Mouse (Mus musculus) heart, embryonic 16.5 days (tissue): ENCODE measurements around the gene Msi2. TPM values are rescaled to one million over a fixed set of nuclear protein-coding genes. Genes with fewer than 3 reads are reported as not detected.

ENCODE experiments used
- ATAC-seq: fragments of 200-750 bp; cut with Nextera tagmentation; replicated peaks from 2 replicates; pipeline ENCODE4 v1.8.0; 2017; ENCODE audit warnings: moderate number of reproducible peaks; ENCODE audit not compliant: insufficient read depth, low FRiP score; ENCODE audit errors: extremely low read depth
- H3K27ac ChIP-seq: fragments of 300-500 bp; sonication (generic); 2 replicates; pipeline ENCODE4 v1.5.1; 2014; ENCODE audit warnings: mild to moderate bottlenecking, low read length, control low read depth, moderate library complexity
- H3K27me3 ChIP-seq: fragments of 300-500 bp; sonication (generic); 2 replicates; pipeline ENCODE4 v1.6.1; 2014; ENCODE audit warnings: low read length, mixed read lengths; ENCODE audit not compliant: control insufficient read depth, insufficient read depth
- H3K36me3 ChIP-seq: fragments of 300-500 bp; sonication (generic); 2 replicates; pipeline ENCODE4 v1.6.1; 2014; ENCODE audit not compliant: control insufficient read depth, insufficient read depth
- H3K4me1 ChIP-seq: fragments of 300-500 bp; sonication (generic); 2 replicates; pipeline ENCODE4 v1.6.1; 2014; ENCODE audit warnings: low read length, mixed read lengths; ENCODE audit not compliant: control insufficient read depth, insufficient read depth
- H3K4me2 ChIP-seq: fragments of 300-500 bp; sonication (generic); 2 replicates; pipeline ENCODE4 v1.6.1; 2014; ENCODE audit warnings: low read depth, mild to moderate bottlenecking, control low read depth, low read length
- H3K4me3 ChIP-seq: fragments of 300-500 bp; sonication (generic); 2 replicates; pipeline ENCODE4 v1.5.1; 2014; ENCODE audit warnings: mild to moderate bottlenecking, control low read depth, low read length
- H3K9ac ChIP-seq: fragments of 300-500 bp; sonication (generic); 2 replicates; pipeline ENCODE4 v1.6.1; 2014; ENCODE audit warnings: low read length, control low read depth
- H3K9me3 ChIP-seq: fragments of 300-500 bp; sonication (generic); replicated peaks from 2 replicates; pipeline ENCODE4 v1.6.1; 2016; ENCODE audit warnings: low read length; ENCODE audit not compliant: control insufficient read depth
- WGBS: fragments of 180-500 bp; shearing (Covaris S2); extraction: QIAGEN DNeasy Blood & Tissue Kit; methylation state at CpG from one replicate; pipeline ENCODE4 v1.1.7; 2014; 5-methylcytosine and 5-hydroxymethylcytosine counted together
- polyA plus RNA-seq: library from polyadenylated mRNA; unstranded; fragments of >200 nt; fragmentation: Nextera tagmentation; extraction: Ambion mirVana; gene quantifications from 2 replicates; pipeline ENCODE4 v1.2.1, GENCODE M21; 2015

Msi2 gene
- polyA plus RNA-seq, 1 experiment from 2014 or later = 20.6 TPM

- Histone ChIP-seq H3K4me1 (peaks cover 37% of the 10 kb centered on the region), H3K4me2 (no peak overlapping the region), H3K27me3 (no peaks in the 10 kb centered on the region), H3K27ac (peak overlapping the region; percentile 83), H3K36me3 (no peaks in the 10 kb centered on the region), H3K9me3 (no peaks in the 10 kb centered on the region), H3K4me3 (no peak overlapping the region), H3K9ac (no peak overlapping the region)
- 45% methylated on average over 6 of the region's 6 CpGs for WGBS
- ATAC-seq = peak; percentile 73
Observed at GRCm38 (mm10) chr11:88502566-88502965, 215.7 kb downstream of the Msi2 start.

GRCm38 (mm10) chr11:88498491-88498890, 219.8 kb downstream of the Msi2 start:
- Histone ChIP-seq H3K4me2 (no peak overlapping the region), H3K9me3 (no peaks in the 10 kb centered on the region), H3K4me1 (peaks cover 41% of the 10 kb centered on the region), H3K27me3 (no peaks in the 10 kb centered on the region), H3K4me3 (no peak overlapping the region), H3K27ac (peak overlapping the region; percentile 47), H3K9ac (0 out of 2 replicates have a peak overlapping the region, but pooled peaks have one; percentile 47), H3K36me3 (no peaks in the 10 kb centered on the region)
- WGBS = 52% methylated on average over 7 of the region's 7 CpGs
- no peak for ATAC-seq

- H3K36me3 ChIP-seq = no peaks in the 10 kb centered on the region
- no peaks in the 10 kb centered on the region for H3K27me3 ChIP-seq
- WGBS = 74% methylated on average over 5 of the region's 5 CpGs
- H3K4me1 ChIP-seq = peaks cover 31% of the 10 kb centered on the region
- H3K27ac ChIP-seq = no peak overlapping the region
- H3K9ac ChIP-seq = no peak overlapping the region
- no peak overlapping the region for H3K4me2 ChIP-seq
- no peak for ATAC-seq
- H3K9me3 ChIP-seq = no peaks in the 10 kb centered on the region
- H3K4me3 ChIP-seq = no peak overlapping the region
Observed at GRCm38 (mm10) chr11:88496460-88496859, 221.9 kb downstream of the Msi2 start.

- WGBS = 84% methylated on average over 5 of the region's 5 CpGs
Observed at GRCm38 (mm10) chr11:88495759-88496158, 222.6 kb downstream of the Msi2 start.

GRCm38 (mm10) chr11:88495018-88495417, 223.3 kb downstream of the Msi2 start:
- H3K4me1 ChIP-seq = peaks cover 39% of the 10 kb centered on the region
- no peak overlapping the region for H3K9ac ChIP-seq
- H3K27me3 ChIP-seq = no peaks in the 10 kb centered on the region
- 81% methylated on average over 3 of the region's 3 CpGs for WGBS
- H3K9me3 ChIP-seq = no peaks in the 10 kb centered on the region
- no peaks in the 10 kb centered on the region for H3K36me3 ChIP-seq
- no peak for ATAC-seq
- no peak overlapping the region for H3K4me3 ChIP-seq
- H3K4me2 ChIP-seq = no peak overlapping the region
- no peak overlapping the region for H3K27ac ChIP-seq

More at GRCm38 (mm10) chr11:88495759-88496158, 222.6 kb downstream of the Msi2 start:
- no peaks in the 10 kb centered on the region for H3K9me3 ChIP-seq
- H3K4me3 ChIP-seq = no peak overlapping the region
- peaks cover 32% of the 10 kb centered on the region for H3K4me1 ChIP-seq
- H3K27me3 ChIP-seq = no peaks in the 10 kb centered on the region
- H3K27ac ChIP-seq = no peak overlapping the region
- no peak overlapping the region for H3K4me2 ChIP-seq
- ATAC-seq = no peak
- H3K9ac ChIP-seq = no peak overlapping the region
- H3K36me3 ChIP-seq = no peaks in the 10 kb centered on the region

GRCm38 (mm10) chr11:88493795-88494559, 224.3 kb downstream of the Msi2 start:
- WGBS = 91% methylated on average over 18 of the region's 18 CpGs
- Histone ChIP-seq H3K27ac (no peak overlapping the region), H3K4me2 (no peak overlapping the region), H3K36me3 (no peaks in the 10 kb centered on the region), H3K27me3 (no peaks in the 10 kb centered on the region), H3K4me3 (no peak overlapping the region), H3K4me1 (peaks cover 49% of the 10 kb centered on the region), H3K9me3 (no peaks in the 10 kb centered on the region), H3K9ac (no peak overlapping the region)
- ATAC-seq = no peak

- ATAC-seq = no peak
- peaks cover 45% of the 10 kb centered on the region for H3K4me1 ChIP-seq
- H3K4me2 ChIP-seq = no peak overlapping the region
- no peak overlapping the region for H3K9ac ChIP-seq
- no peaks in the 10 kb centered on the region for H3K36me3 ChIP-seq
- H3K27me3 ChIP-seq = no peaks in the 10 kb centered on the region
- 87% methylated on average over 2 of the region's 2 CpGs for WGBS
- no peak overlapping the region for H3K27ac ChIP-seq
- no peaks in the 10 kb centered on the region for H3K9me3 ChIP-seq
- no peak overlapping the region for H3K4me3 ChIP-seq
Observed at GRCm38 (mm10) chr11:88492585-88492984, 225.7 kb downstream of the Msi2 start.

- no peak; the same call in 1 of the 2 replicates for ATAC-seq
- WGBS = 35% methylated on average over 4 of the region's 4 CpGs
Observed at GRCm38 (mm10) chr11:88489985-88490384, 228.3 kb downstream of the Msi2 start.

GRCm38 (mm10) chr11:88488941-88489724, 229.2 kb downstream of the Msi2 start:
- H3K9ac ChIP-seq = peak overlapping the region; percentile 19; the same call in 1 of the 2 replicates
- H3K27me3 ChIP-seq = no peaks in the 10 kb centered on the region
- WGBS = 62% methylated on average over 17 of the region's 17 CpGs
- no peak overlapping the region for H3K4me3 ChIP-seq
- H3K4me2 ChIP-seq = peak overlapping the region; percentile 11; the same call in 1 of the 2 replicates
- H3K27ac ChIP-seq = peak overlapping the region; percentile 75
- no peak for ATAC-seq
- H3K9me3 ChIP-seq = no peaks in the 10 kb centered on the region
- peaks cover 47% of the 10 kb centered on the region for H3K4me1 ChIP-seq
- no peaks in the 10 kb centered on the region for H3K36me3 ChIP-seq

More at GRCm38 (mm10) chr11:88489985-88490384, 228.3 kb downstream of the Msi2 start:
- no peak overlapping the region for H3K9ac ChIP-seq
- no peaks in the 10 kb centered on the region for H3K27me3 ChIP-seq
- H3K9me3 ChIP-seq = no peaks in the 10 kb centered on the region
- H3K4me2 ChIP-seq = no peak overlapping the region
- peaks cover 44% of the 10 kb centered on the region for H3K4me1 ChIP-seq
- H3K36me3 ChIP-seq = no peaks in the 10 kb centered on the region
- no peak overlapping the region for H3K4me3 ChIP-seq
- peak overlapping the region; percentile 75 for H3K27ac ChIP-seq
